11 mouse cellular contexts compared by ENCODE assay signal in genomic region chr1:59439252-59439651, GRCm38 (mm10). TPM values are rescaled to one million over a fixed set of nuclear protein-coding genes. Genes with fewer than 3 reads are reported as not detected.
A peak's percentile ranks its signal among the peaks of the same experiment; 100 is the strongest.
DNase-seq lines count a peak whose midpoint lies in the region; ATAC-seq lines count a peak whose summit lies in the region.
"Had no signal": no experiment of that assay in that cellular context is flagged by ENCODE, and none has a peak within 500 bp of the region (broad histone marks: within the 10 kb centered on the region; RNA-seq: fewer than 3 reads in every experiment).

No protein-coding gene starts in this region.

- ATAC-seq in intestine, embryonic 16.5 days, result peak; percentile 88
- no peak for ATAC-seq in limb, embryonic 12.5 days (ENCODE audit: insufficient number of reproducible peaks, insufficient read depth, low FRiP score, low TSS enrichment, low read depth)
- ATAC-seq: hindbrain, postnatal 0 days had no signal

- H3K4me3 ChIP-seq in intestine, embryonic 16.5 days (ENCODE audit: low read length), result no peak overlapping the region
- no peak overlapping the region for H3K4me3 ChIP-seq in limb, embryonic 12.5 days (replicated peaks)
- H3K4me3 ChIP-seq: neural tube, embryonic 13.5 days had no signal

- H3K27ac ChIP-seq in intestine, embryonic 16.5 days (ENCODE audit: low read length), result peak overlapping the region; percentile 19; the same call in 1 of the 2 replicates
- 0 out of 2 replicates have a peak overlapping the region, but pooled peaks have one; percentile 23 for H3K27ac ChIP-seq in limb, embryonic 12.5 days
- H3K27ac ChIP-seq: hindbrain, postnatal 0 days; stomach, postnatal 0 days had no signal

- DNase-seq in gastrocnemius, postnatal 10 days, result peak; percentile 38
- no peak for DNase-seq in gastrocnemius, postnatal 4 days (ENCODE audit: low spot score in 2 of 2)
- peak; percentile 27 for DNase-seq in ovary, postnatal 36 days (ENCODE audit: low spot score)
- DNase-seq in ovary, postnatal 10 days (ENCODE audit: low spot score), result no peak
- DNase-seq in layer of hippocampus, adult 8-10 months (ENCODE audit: low spot score in 2 of 2), result no peak
- DNase-seq in left cerebral cortex, postnatal 10 days (ENCODE audit: extremely low spot score in 1 of 2, low spot score in 2 of 2), result no peak

- H3K27me3 ChIP-seq in intestine, embryonic 16.5 days (replicated peaks; ENCODE audit: control insufficient read depth, insufficient read depth, low read length), result no peaks in the 10 kb centered on the region
- no peaks in the 10 kb centered on the region for H3K27me3 ChIP-seq in limb, embryonic 12.5 days
- H3K27me3 ChIP-seq: neural tube, embryonic 13.5 days had no signal

- 71% methylated on average over 2 of the region's 2 CpGs for WGBS in intestine, embryonic 16.5 days
- WGBS in limb, embryonic 12.5 days, result 78% methylated on average over 2 of the region's 2 CpGs

- no peaks in the 10 kb centered on the region for H3K36me3 ChIP-seq in intestine, embryonic 16.5 days (ENCODE audit: control insufficient read depth, insufficient read depth, low read length)
- no peaks in the 10 kb centered on the region for H3K36me3 ChIP-seq in limb, embryonic 12.5 days
- H3K36me3 ChIP-seq: neural tube, embryonic 13.5 days had no signal

- no peak overlapping the region for H3K4me2 ChIP-seq in intestine, embryonic 16.5 days (ENCODE audit: low read depth, low read length)
- H3K4me2 ChIP-seq in limb, embryonic 12.5 days, result no peak overlapping the region
- H3K4me2 ChIP-seq: neural tube, embryonic 13.5 days had no signal

- H3K9me3 ChIP-seq in intestine, embryonic 16.5 days (ENCODE audit: control insufficient read depth, low read length), result no peaks in the 10 kb centered on the region
- H3K9me3 ChIP-seq in limb, embryonic 12.5 days, result no peaks in the 10 kb centered on the region
- H3K9me3 ChIP-seq: neural tube, embryonic 13.5 days had no signal

- no peak overlapping the region for H3K9ac ChIP-seq in intestine, embryonic 16.5 days (ENCODE audit: low read depth, low read length)
- no peak overlapping the region for H3K9ac ChIP-seq in limb, embryonic 12.5 days (replicated peaks)
- H3K9ac ChIP-seq: neural tube, embryonic 13.5 days had no signal

- intact Hi-C loops in left cerebral cortex, postnatal 10 days (cut with DNase I), result loop anchor here (5.0 kb wide), 1 partner anchor 97 kb away; no protein-coding TSS in a partner anchor

- H3K4me1 ChIP-seq in intestine, embryonic 16.5 days (ENCODE audit: control insufficient read depth, insufficient read depth, low read length), result peaks cover 21% of the 10 kb centered on the region
- peaks cover 8% of the 10 kb centered on the region for H3K4me1 ChIP-seq in limb, embryonic 12.5 days (replicated peaks)

RNA-seq across cellular contexts. Expression of gene Fzd7, which starts 43.0 kb away (rescaled TPM):
- 10 to 100 TPM; 35.8 to 37.6 TPM for total RNA-seq in gastrocnemius, postnatal 10 days (2021)
- 10 to 100 TPM; 37.2 to 38.3 TPM for total RNA-seq in gastrocnemius, postnatal 4 days (2021)
- 3.4 and 3.8 TPM in 2 replicates for polyA plus RNA-seq in intestine, embryonic 16.5 days (2015; fragmentation: Nextera tagmentation; extraction: Ambion mirVana)
- 20.5 and 20.9 TPM in 2 replicates for polyA plus RNA-seq in limb, embryonic 12.5 days (2016; fragmentation: Nextera tagmentation; extraction: Ambion mirVana)
- total RNA-seq in layer of hippocampus, adult 8-10 months (2022), result 10 to 100 TPM in 1 of 4 experiments, 1 to 10 TPM in 3; 7.8 to 11.3 (median 9.3) TPM
- total RNA-seq in left cerebral cortex, postnatal 10 days (2021), result 1 to 10 TPM; 5.4 to 6.1 TPM

Comparison
In these comparisons a context has a peak if more than half of its experiments do, and no peak if none do; other contexts are left out.
1. DNase-seq: peak in gastrocnemius, postnatal 10 days (single experiment) and ovary, postnatal 36 days (single experiment); none in gastrocnemius, postnatal 4 days (0 of 2), ovary, postnatal 10 days (single experiment), layer of hippocampus, adult 8-10 months (0 of 2) and left cerebral cortex, postnatal 10 days (0 of 2).